Mouse (Mus musculus) fibroblast of lung, adult 2 months (primary cell): ENCODE results near the gene Trpm6.

Experiments used
- DNase-seq: peaks from one replicate; pipeline ENCODE4 v3.0.0-alpha.2; 2011; ENCODE audit warnings: low read depth

Trpm6 gene

GRCm38 (mm10) chr19:18771561-18771960 lies 21.8 kb downstream of the Trpm6 start:
- no peak for DNase-seq

DNA sequence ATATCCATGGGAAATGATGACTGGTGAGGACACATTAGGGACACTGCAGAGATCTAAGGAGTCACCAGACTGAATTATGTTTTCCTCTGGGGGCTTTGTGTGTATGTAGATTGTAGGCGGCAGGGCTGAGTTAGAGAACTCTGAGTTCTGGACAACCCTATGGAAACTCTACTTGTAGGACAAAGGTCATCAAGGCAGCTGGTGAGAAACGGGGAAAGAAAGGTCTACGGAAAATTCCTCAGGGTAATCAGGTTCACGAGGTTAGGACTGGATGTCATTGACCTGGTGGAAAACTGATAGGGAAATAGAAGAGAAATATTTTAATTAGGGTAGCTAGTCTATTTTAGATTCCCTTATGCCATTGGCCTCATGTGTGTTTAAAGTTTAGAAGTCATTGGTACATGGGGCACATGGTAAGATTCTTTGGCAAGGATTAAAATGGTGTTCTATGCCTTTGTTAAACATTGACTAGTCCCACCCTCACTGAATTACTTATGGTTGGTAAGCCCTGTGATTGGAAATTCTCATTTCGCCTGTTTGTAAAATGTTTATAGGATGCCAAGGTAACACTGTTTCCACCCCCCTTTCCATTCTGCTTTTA lies 23.2 kb downstream of the Trpm6 start:
- DNase-seq, result no peak

DNA sequence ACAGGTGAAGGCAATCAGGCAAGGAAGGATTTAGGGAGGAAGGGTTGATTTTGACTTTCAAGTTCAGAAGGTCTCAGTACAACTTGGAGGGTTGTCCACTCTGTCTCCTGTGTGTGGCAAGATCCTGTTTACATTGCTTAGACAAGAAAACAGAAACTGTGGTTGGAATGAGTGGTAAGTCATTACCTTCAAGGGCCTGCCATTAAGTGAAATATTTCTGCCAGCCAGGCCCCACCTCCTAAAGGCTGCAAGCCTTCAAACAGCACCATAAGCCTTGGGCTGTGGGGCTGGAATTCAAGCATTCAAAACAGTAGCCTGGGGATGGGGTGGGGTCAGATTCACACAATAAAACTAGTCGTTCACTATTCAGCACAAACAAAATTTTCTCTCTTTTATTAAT lies 24.3 kb downstream of the Trpm6 start:
- DNase-seq, result no peak

DNA sequence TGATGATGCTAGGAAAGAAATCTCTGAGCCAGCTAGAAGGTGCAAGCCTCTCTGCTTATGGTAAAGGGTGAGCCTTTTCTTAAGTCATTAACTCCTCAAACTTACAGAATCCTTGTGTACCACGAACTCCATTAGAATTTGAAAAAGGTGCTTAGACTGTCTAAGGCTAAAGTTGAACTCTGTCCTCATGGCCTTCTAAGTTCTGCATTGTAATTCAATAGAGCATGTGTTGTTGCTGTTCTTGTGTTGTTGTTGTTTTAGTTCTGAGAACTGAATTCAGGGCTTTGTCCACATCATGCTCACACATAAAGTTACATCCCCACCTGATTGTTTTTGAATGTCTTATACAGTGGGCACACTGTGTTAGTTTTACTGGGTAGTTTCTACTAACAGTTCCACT lies 49.9 kb downstream of the Trpm6 start:
- DNase-seq, result no peak

DNA sequence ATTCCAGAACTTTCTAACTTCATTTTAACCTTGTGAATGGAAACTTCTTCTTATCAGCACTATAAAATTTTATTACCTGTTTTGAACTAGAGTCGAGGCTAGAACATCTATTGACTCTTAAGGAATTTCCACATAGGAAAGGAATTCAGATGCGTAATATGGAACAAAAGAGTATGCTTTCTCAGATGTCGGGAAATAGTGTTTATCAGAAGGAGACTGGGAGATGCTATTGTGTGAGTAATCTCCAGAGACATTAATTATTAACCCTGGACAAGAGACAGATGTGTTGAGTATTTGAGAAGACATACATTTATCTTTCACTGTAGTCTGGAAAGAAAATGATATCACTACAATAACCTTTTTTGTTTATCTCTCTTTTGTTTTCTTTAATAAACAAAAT lies 61.5 kb downstream of the Trpm6 start:
- DNase-seq, result no peak

DNA sequence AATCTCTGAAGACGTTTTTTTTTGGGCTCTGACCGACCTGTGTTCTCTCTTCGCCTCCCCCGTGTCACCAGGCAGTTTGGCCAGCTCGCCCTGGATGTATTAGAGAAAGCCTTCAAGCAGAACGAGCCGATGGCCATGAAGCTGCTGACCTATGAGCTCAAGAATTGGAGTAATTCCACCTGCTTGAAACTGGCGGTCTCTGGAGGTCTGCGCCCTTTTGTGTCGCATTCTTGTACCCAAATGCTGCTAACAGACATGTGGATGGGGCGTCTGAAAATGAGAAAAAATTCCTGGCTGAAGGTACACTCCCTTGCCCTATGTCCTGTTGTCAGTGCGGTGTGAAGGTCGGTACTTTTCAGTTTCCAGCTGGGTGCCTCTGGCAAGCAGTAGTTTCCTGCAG lies 65.4 kb downstream of the Trpm6 start:
- DNase-seq, result no peak

DNA sequence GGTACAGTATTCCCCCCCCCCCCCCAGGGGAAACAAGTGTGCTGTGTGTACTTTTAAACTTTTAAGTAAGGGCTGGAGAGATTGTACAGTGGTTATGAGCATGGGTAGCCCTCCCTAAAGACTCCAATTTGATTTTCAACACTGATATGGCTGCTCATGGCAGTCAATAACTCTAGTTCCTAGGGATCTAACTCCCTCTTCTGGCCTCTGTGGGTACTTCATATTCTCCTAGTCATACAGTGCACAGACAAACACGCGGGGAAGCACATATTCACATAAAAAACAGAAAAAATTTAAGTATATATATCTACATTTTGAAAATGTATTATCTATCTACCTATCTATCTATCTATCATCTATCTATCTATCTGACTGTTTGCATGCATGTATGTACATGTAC lies 67.6 kb downstream of the Trpm6 start:
- DNase-seq, result no peak

DNA sequence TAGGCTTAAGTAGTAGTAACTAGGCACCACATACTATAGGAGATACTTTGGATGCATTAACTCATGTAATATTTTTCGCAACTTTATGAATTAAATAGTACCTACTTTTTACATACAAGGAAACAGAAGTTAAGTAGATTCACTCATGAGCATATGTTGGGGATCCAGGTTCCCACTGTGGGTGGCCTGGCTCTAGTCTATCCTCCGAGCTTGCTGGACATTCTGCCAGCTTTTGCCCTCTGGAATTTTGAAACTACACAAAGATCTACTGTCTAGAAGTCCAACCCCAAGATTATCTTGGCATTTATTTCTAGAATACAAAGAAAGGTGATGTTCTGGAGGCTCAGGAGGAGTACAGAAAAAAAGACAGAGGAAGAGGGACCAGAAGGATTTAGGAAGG lies 78.8 kb downstream of the Trpm6 start:
- DNase-seq, result no peak

- no peak for DNase-seq
Measured at GRCm38 (mm10) chr19:18831196-18831595, 81.4 kb downstream of the Trpm6 start.

GRCm38 (mm10) chr19:18834971-18835370 lies 85.2 kb downstream of the Trpm6 start:
- peak; percentile 34 for DNase-seq

DNA sequence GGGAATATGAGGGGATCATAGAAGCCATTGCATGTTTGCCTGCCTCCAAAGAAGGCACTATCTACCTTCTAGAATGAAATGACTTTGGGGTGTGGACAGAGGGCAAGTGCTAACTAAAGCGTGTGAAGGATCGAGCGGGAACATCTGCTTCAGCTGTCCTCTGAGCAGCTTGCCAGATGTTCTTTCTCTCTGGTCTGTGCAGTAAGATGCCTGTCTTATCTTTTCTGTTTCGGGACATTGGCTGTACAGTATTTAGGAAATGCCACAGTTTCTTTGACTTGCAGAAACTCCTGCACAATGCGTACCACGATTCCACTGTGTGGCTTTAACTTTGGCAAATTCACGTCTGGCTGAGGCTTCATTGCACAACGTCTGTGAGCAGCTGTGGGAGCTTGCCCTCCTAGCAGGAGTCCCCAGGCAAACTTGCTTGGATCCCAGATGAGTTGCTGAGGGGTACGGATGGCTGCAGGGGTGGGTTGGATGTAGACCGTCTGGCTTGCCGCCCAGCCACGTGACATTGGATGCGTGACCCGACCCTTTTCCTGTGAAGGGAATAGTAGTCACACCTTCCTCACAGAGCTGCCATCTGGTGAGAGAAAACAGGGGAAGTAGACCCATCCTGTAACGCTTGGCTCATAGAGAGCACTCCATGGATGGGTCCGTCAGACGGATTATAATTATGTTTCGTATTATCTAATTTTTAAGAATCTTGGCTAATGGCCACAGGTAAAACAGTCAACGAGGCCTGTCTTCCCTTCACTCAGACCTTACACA lies 92.2 kb downstream of the Trpm6 start:
- no peak for DNase-seq

DNA sequence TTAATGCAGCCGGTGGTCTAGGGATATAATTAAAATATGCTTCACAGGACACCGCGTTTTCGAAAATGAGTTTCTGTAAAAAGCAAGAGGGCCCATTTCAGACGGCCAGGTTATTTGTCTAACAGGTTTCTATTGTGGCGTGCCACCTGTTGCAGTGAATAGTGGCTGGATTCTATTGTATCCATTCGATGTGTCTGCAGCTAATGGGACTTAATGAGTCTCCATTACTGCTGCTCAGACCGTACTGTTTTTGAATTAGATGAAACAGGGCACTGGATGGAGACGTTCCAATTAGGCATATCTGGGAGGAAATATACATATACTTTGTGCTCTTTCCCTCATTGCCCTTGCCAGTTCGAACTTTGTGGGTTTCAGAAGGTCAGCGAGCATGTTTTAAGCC lies 92.8 kb downstream of the Trpm6 start:
- no peak for DNase-seq

GRCm38 (mm10) chr19:18846336-18846735 lies 96.6 kb downstream of the Trpm6 start:
- no peak for DNase-seq

GRCm38 (mm10) chr19:18868311-18868710 lies 118.5 kb downstream of the Trpm6 start:
- DNase-seq, result no peak

DNA sequence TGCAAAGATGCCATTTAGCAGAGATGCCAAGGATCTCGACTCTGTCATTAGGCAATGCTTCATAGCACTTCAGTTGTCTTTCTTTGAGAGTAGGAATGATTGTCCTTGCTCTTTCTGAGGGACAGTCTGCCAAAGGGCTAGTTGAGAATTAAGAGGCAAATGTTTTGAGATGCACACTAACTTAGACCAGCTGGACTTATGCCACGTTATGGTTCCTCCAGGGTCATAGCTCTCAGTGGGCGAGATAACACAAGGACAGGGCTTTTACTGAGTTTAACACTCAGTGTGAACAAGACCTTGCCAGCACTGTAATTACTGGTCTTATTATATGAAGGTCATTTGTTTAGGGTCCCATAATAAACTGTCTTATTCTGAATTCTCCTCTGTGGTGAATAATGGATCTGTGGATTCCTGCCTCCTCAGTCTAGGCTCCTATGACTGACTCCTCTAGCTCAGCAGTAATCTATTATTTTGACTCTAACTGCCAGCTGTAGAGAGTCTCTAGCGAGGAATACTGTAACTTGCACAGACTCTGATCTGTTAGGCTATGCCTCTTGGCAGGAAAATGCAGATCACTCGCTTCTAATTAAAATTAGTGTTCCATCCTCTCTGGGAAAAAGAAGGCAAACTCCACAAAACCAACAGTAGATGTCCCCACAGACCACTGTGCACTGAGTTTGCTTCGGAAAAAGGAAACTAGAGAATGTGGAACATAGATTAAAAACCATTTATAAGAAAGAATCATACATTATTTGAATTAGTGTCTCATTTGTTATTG lies 123.2 kb downstream of the Trpm6 start:
- no peak for DNase-seq

DNA sequence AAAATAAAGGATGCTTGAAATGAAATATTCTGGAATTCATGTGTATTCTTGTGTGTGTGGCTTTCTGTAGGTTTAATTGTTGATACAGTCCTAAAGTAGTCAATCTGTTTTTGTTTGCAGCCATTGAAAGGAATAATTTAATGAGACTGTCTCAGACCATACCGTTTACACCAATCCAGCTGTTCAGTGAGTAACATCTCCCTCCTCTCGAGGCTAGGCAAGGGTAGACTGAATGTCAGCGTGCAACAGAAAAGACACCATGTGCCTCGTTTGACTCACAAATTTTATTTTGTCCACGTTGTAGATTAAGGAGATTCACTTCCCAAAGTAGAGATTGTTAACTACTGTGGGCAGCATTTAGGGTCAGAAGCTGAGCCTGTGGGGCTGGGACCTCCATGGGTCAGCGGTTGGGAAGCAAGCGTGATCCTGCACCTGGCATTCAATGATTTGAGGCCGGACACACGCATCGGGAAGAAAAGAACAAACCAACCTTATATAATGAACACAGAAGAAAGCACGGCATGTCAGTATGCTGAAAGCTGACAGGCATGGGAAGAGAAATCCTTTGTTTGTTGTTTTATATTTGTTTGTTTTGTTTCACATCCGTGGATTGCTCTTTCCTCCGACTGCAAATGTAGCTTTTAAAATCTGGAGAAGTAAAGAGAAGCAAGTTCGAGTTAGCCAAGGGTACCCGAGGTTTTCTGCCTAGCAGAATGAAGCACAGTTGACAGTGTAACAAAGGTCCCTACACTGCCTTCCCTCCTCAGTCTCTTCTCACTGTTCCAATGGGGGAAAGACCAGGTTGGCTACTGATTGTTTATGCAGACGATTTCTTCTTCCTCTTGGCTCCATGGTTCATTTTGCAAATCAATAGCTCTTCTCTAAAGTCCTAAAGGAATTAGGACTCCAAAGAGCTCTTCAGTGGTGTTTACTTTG lies 124.2 kb downstream of the Trpm6 start:
- no peak for DNase-seq

DNA sequence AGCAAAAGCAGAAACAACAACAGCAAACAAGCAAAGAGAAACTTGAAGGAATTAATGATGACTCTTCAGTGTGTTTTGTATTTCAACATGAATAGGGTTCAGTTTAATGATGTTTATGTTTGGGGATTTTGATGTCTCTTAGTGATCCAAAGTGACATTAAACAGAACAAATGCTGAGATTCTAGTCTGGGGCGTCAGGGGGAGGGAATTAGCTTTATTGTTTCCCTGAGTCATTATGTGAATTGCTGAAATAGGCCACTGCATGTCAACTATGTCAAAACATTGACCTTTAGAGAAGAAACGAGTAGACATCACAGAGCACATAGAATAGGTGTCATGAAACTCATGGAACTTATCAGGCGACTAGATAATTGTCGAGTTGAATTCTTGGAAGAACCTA lies 129.5 kb downstream of the Trpm6 start:
- no peak for DNase-seq

DNA sequence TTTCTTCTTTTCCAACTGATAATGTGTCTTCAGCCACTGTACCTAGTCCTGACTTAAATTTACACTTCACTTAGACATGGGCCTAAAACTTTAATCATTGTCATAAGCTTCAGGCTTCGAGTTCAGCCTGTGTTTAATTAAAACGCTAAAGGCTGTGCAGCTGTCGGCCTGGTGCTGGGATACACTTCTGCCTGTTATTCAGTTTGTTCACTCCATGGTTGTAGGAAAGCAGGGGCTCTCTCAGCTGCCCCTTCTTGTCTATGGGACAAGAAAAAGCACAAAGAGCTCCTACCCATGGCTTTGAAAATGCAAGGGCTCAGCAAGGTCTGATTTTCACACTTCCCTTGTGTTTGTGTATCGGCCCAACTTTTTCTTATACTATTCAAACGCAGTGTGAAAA lies 131.4 kb downstream of the Trpm6 start:
- no peak for DNase-seq

DNA sequence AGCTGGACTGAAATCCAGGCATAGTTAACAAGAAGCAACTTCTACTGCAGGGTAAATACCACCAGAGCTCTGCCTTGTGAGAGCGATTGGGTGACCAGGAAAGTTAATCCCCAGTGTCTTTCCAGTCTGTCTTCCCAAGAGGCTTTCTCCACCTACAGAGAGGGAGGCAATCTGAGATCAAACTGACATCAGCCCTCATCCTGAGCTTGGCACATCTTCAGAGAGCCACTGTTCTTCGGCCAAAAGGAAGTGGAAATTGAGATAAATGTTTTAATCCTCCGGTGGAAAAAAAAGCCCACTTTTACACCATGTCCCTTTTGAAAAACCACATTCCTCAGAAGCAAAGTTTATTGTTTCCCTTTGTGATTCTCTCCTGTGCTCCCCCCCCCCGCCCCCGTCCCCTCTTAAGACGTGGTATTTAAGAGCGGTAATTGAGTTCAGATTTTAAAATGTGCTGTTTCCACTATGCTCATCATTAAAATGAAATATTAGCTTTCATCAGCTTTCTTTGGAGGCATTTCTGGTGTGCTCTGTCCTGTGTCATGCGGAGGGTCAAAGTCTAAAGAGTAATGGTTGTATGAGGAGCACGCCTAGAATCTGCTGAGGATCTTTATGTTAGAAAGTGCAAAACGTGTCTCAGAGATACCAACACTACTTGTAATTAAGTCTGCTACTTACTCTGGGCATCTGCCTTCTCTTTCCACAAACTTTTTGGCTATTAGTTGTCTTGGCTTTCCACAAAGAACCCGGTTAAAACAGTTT lies 138.0 kb downstream of the Trpm6 start:
- no peak for DNase-seq

GRCm38 (mm10) chr19:18888491-18889116 lies 138.8 kb downstream of the Trpm6 start:
- DNase-seq, result no peak

- no peak for DNase-seq
Measured at GRCm38 (mm10) chr19:18889117-18889627, 139.4 kb downstream of the Trpm6 start.
